Mouse (Mus musculus): ENCODE measurements around the gene Sema6d. TPM values are rescaled to one million over a fixed set of nuclear protein-coding genes. Genes with fewer than 3 reads are reported as not detected.

The Sema6d gene
- polyA plus RNA-seq, 3 experiments from 2014 or later: 2.2 to 6.6 (median 2.4) TPM

- ATAC-seq: no peak
Measured at GRCm38 (mm10) chr2:124404631-124405562, 315.1 kb downstream of the Sema6d start.

GRCm38 (mm10) chr2:124408956-124409355 lies 319.2 kb downstream of the Sema6d start:
- ATAC-seq: no peak

GRCm38 (mm10) chr2:124416730-124417129 lies 327.0 kb downstream of the Sema6d start:
- ATAC-seq: no peak

GRCm38 (mm10) chr2:124418319-124418718 lies 328.6 kb downstream of the Sema6d start:
- ATAC-seq: no peak

- no peak for ATAC-seq
Measured at GRCm38 (mm10) chr2:124420170-124420825, 330.5 kb downstream of the Sema6d start.

GRCm38 (mm10) chr2:124429744-124430143 lies 340.0 kb downstream of the Sema6d start:
- ATAC-seq: no peak

- no peak for ATAC-seq
Measured at GRCm38 (mm10) chr2:124430708-124431107, 340.9 kb downstream of the Sema6d start.

GRCm38 (mm10) chr2:124435382-124436002 lies 345.7 kb downstream of the Sema6d start:
- no peak for ATAC-seq

GRCm38 (mm10) chr2:124436704-124437103 lies 346.9 kb downstream of the Sema6d start:
- no peak for ATAC-seq

GRCm38 (mm10) chr2:124444199-124444598 lies 354.4 kb downstream of the Sema6d start:
- ATAC-seq: no peak

- ATAC-seq: no peak
Measured at GRCm38 (mm10) chr2:124455881-124456280, 366.1 kb downstream of the Sema6d start.

GRCm38 (mm10) chr2:124456999-124457398 lies 367.2 kb downstream of the Sema6d start:
- no peak for ATAC-seq

- no peak for ATAC-seq
Measured at GRCm38 (mm10) chr2:124458028-124458427, 368.3 kb downstream of the Sema6d start.

- ATAC-seq: no peak
Measured at GRCm38 (mm10) chr2:124460956-124461355, 371.2 kb downstream of the Sema6d start.

- ATAC-seq: no peak
Measured at GRCm38 (mm10) chr2:124461378-124461851, 371.6 kb downstream of the Sema6d start.

- no peak for ATAC-seq
Measured at GRCm38 (mm10) chr2:124465004-124465946, 375.5 kb downstream of the Sema6d start.

GRCm38 (mm10) chr2:124467429-124467828 lies 377.7 kb downstream of the Sema6d start:
- ATAC-seq: no peak

GRCm38 (mm10) chr2:124470346-124471042 lies 380.7 kb downstream of the Sema6d start:
- no peak for ATAC-seq

GRCm38 (mm10) chr2:124472674-124473507 lies 383.1 kb downstream of the Sema6d start:
- no peak for ATAC-seq

GRCm38 (mm10) chr2:124477904-124478303 lies 388.1 kb downstream of the Sema6d start:
- ATAC-seq: no peak
